Mouse (Mus musculus): ENCODE measurements at regions not wholly inside any gene's neighbourhood (a gene's known extent, or its start where the extent isn't known, plus 50 kb on each side); places are given as distances from the start of the nearest gene placed in this dataset.

- Histone ChIP-seq H3K79me2 (replicated peaks; ENCODE audit: control insufficient read depth, extremely low read depth, insufficient read depth, poor library complexity, severe bottlenecking) (no peaks in the 10 kb centered on the region), H3K4me1 (ENCODE audit: control insufficient read depth in 1 of 2, insufficient read depth in 2 of 2) (no peaks in the 10 kb centered on the region), H3K27me3 (replicated peaks) (no peaks in the 10 kb centered on the region), H3K36me3 (replicated peaks in 1 of 2; ENCODE audit: control insufficient read depth in 1 of 2, insufficient read depth in 1 of 2, low read length in 1 of 2) (no peaks in the 10 kb centered on the region), H3K27ac (ENCODE audit: insufficient read depth, low read depth) (no peak overlapping the region), H3K4me3 (replicated peaks in 1 of 3; ENCODE audit: low read depth in 2 of 3, low read length in 2 of 3, poor library complexity in 1 of 3) (no peak overlapping the region), H3K4me2 (ENCODE audit: insufficient read depth, low read depth, poor library complexity, severe bottlenecking) (no peak overlapping the region), H3K9me3 (replicated peaks; ENCODE audit: low read length) (no peaks in the 10 kb centered on the region), H3K9ac (ENCODE audit: insufficient read depth, low read depth) (no peak overlapping the region)
- no peak for DNase-seq (ENCODE audit: extremely low read depth)
- dilution Hi-C loops (cut with MboI; ENCODE audit: extremely low pct_ligation_motif_present, extremely low pct_unique_long_range_greater_than_20kb, low sequenced_read_pairs), result no loop called here
- in situ Hi-C loops (cut with MboI; ENCODE audit: low pct_ligation_motif_present, low pct_unique_long_range_greater_than_20kb, low sequenced_read_pairs), result no loop called here
- TF ChIP-seq USF1 (IDR thresholded peaks at IDR 0.05; ENCODE audit: low read depth, low read length), result no peak
These were observed 556.0 kb downstream of the Nyap2 start for GRCm38 (mm10) chr1:81632704-81633103.

GRCm38 (mm10) chr1:81637357-81637756 is 560.6 kb downstream of the Nyap2 start:
- H3K4me1 ChIP-seq (ENCODE audit: control insufficient read depth in 1 of 2, insufficient read depth in 2 of 2), result no peaks in the 10 kb centered on the region
- no peaks in the 10 kb centered on the region for H3K9me3 ChIP-seq (replicated peaks; ENCODE audit: low read length)
- no peak for TF ChIP-seq BHLHE40 (IDR thresholded peaks at IDR 0.05; ENCODE audit: low read depth, low read length)
- TF ChIP-seq CHD1 (IDR thresholded peaks at IDR 0.05; ENCODE audit: low read depth, low read length), result no peak
- TF ChIP-seq SMC3 (IDR thresholded peaks at IDR 0.05; ENCODE audit: low read depth, low read length), result no peak
- no peak for TF ChIP-seq RCOR1 (conservative IDR thresholded peaks at IDR 0.05; ENCODE audit: low read depth, low read length)
- no peak for TF ChIP-seq MAFK (IDR thresholded peaks at IDR 0.05; ENCODE audit: insufficient replicate concordance, low read length)
- no peak for TF ChIP-seq TCF12 (IDR thresholded peaks at IDR 0.05; ENCODE audit: low read depth, low read length)
- TF ChIP-seq USF1 (IDR thresholded peaks at IDR 0.05; ENCODE audit: low read depth, low read length), result no peak
- TF ChIP-seq CTCF (conservative IDR thresholded peaks at IDR 0.05 in 1 of 2, IDR thresholded peaks at IDR 0.05 in 1 of 2; ENCODE audit: low read depth in 2 of 2, low read length in 2 of 2), result no peak
- TF ChIP-seq CHD2 (IDR thresholded peaks at IDR 0.05; ENCODE audit: low read length), result no peak
- no peak for TF ChIP-seq NELFE (IDR thresholded peaks at IDR 0.05; ENCODE audit: low read depth, low read length)
- no peak for TF ChIP-seq JUN (IDR thresholded peaks at IDR 0.05; ENCODE audit: insufficient read depth, low read depth, low read length)
- TF ChIP-seq SIN3A (IDR thresholded peaks at IDR 0.05; ENCODE audit: low read length), result no peak
- TF ChIP-seq MYC (IDR thresholded peaks at IDR 0.05; ENCODE audit: low read depth, low read length), result no peak
- no peak for TF ChIP-seq EP300 (IDR thresholded peaks at IDR 0.05; ENCODE audit: low read length)
- no peak for TF ChIP-seq MAZ (IDR thresholded peaks at IDR 0.05; ENCODE audit: low read depth, low read length)
- TF ChIP-seq IRF4 (IDR thresholded peaks at IDR 0.05; ENCODE audit: low read depth, low read length), result no peak
- no peak for TF ChIP-seq UBTF (IDR thresholded peaks at IDR 0.05; ENCODE audit: low read depth, low read length)
- no peak for TF ChIP-seq POLR2AphosphoS2 (IDR thresholded peaks at IDR 0.05; ENCODE audit: low read depth, low read length)
- no peak for TF ChIP-seq E2F4 (IDR thresholded peaks at IDR 0.05; ENCODE audit: insufficient replicate concordance, low read depth, low read length)
- TF ChIP-seq ZKSCAN1 (IDR thresholded peaks at IDR 0.05; ENCODE audit: borderline replicate concordance, low read depth, low read length), result no peak
- H3K4me2 ChIP-seq (ENCODE audit: insufficient read depth, low read depth, poor library complexity, severe bottlenecking), result no peak overlapping the region
- no peak overlapping the region for H3K27ac ChIP-seq (ENCODE audit: insufficient read depth, low read depth)
- DNase-seq (ENCODE audit: extremely low read depth), result no peak
- dilution Hi-C loops (cut with MboI; ENCODE audit: extremely low pct_ligation_motif_present, extremely low pct_unique_long_range_greater_than_20kb, low sequenced_read_pairs), result no loop called here
- in situ Hi-C loops (cut with MboI; ENCODE audit: low pct_ligation_motif_present, low pct_unique_long_range_greater_than_20kb, low sequenced_read_pairs), result no loop called here
- H3K36me3 ChIP-seq (replicated peaks in 1 of 2; ENCODE audit: control insufficient read depth in 1 of 2, insufficient read depth in 1 of 2, low read length in 1 of 2), result no peaks in the 10 kb centered on the region
- H3K79me2 ChIP-seq (replicated peaks; ENCODE audit: control insufficient read depth, extremely low read depth, insufficient read depth, poor library complexity, severe bottlenecking), result no peaks in the 10 kb centered on the region
- no peak overlapping the region for H3K4me3 ChIP-seq (replicated peaks in 1 of 3; ENCODE audit: low read depth in 2 of 3, low read length in 2 of 3, poor library complexity in 1 of 3)
- H3K9ac ChIP-seq (ENCODE audit: insufficient read depth, low read depth), result no peak overlapping the region
- no peaks in the 10 kb centered on the region for H3K27me3 ChIP-seq (replicated peaks)

All from CH12.LX (cell line).